Mouse (Mus musculus) heart, embryonic 12.5 days (tissue): ENCODE measurements around the gene Relb. TPM values are rescaled to one million over a fixed set of nuclear protein-coding genes. Genes with fewer than 3 reads are reported as not detected.
"Not testable (repeated sequence)": the region's sequence is repeated elsewhere in the genome, so short reads cannot be mapped to it uniquely, and the experiment has no call there.

Experiments used
- ATAC-seq: fragments of 200-750 bp; cut with Nextera tagmentation; 2 replicates; pipeline ENCODE4 v1.8.0; 2017; ENCODE audit warnings: moderate TSS enrichment, moderate library complexity; ENCODE audit not compliant: insufficient number of reproducible peaks, low FRiP score
- H3K27ac ChIP-seq: fragments of 300-500 bp; sonication (generic); 2 replicates; pipeline ENCODE4 v1.5.1; 2016; ENCODE audit warnings: mild to moderate bottlenecking, moderate library complexity; ENCODE audit not compliant: poor library complexity, severe bottlenecking
- H3K27me3 ChIP-seq: fragments of 300-500 bp; sonication (generic); replicated peaks from 2 replicates; pipeline ENCODE4 v1.6.1; 2016; ENCODE audit warnings: mild to moderate bottlenecking, moderate library complexity
- H3K36me3 ChIP-seq: fragments of 300-500 bp; sonication (generic); 2 replicates; pipeline ENCODE4 v1.6.1; 2016; ENCODE audit warnings: mild to moderate bottlenecking, moderate library complexity
- H3K4me1 ChIP-seq: fragments of 300-500 bp; sonication (generic); replicated peaks from 2 replicates; pipeline ENCODE4 v1.6.1; 2016; ENCODE audit warnings: mild to moderate bottlenecking
- H3K4me2 ChIP-seq: fragments of 300-500 bp; sonication (generic); 2 replicates; pipeline ENCODE4 v1.6.1; 2016; ENCODE audit warnings: mild to moderate bottlenecking, moderate library complexity
- H3K4me3 ChIP-seq: fragments of 300-500 bp; sonication (generic); 2 replicates; pipeline ENCODE4 v1.5.1; 2016; ENCODE audit warnings: mild to moderate bottlenecking
- H3K9ac ChIP-seq: fragments of 300-500 bp; sonication (generic); 2 replicates; pipeline ENCODE4 v1.6.1; 2016; ENCODE audit warnings: mild to moderate bottlenecking, moderate library complexity
- H3K9me3 ChIP-seq: fragments of 300-500 bp; sonication (generic); replicated peaks from 2 replicates; pipeline ENCODE4 v1.6.1; 2016; ENCODE audit warnings: mild to moderate bottlenecking, moderate library complexity
- WGBS: fragments of 180-500 bp; shearing (Covaris S2); methylation state at CpG from one replicate; pipeline ENCODE4 v1.1.7; 2016; 5-methylcytosine and 5-hydroxymethylcytosine counted together
- polyA plus RNA-seq: library from polyadenylated mRNA; unstranded; fragments of >200 nt; fragmentation: Nextera tagmentation; extraction: Ambion mirVana; gene quantifications from 2 replicates; pipeline ENCODE4 v1.2.1, GENCODE M21; 2016

Relb gene
- polyA plus RNA-seq, 1 experiment from 2014 or later, result 4.7 TPM

GRCm38 (mm10) chr7:19609641-19610332 lies 19.5 kb downstream of the Relb start:
- Histone ChIP-seq H3K9me3 (no peaks in the 10 kb centered on the region), H3K9ac (no peak overlapping the region), H3K27me3 (no peaks in the 10 kb centered on the region), H3K27ac (no peak overlapping the region), H3K36me3 (peaks cover 9% of the 10 kb centered on the region), H3K4me2 (no peak overlapping the region), H3K4me3 (no peak overlapping the region), H3K4me1 (no peaks in the 10 kb centered on the region)
- ATAC-seq, result no peak
- WGBS, result 82% methylated on average over 12 of the region's 12 CpGs

- H3K4me2 ChIP-seq, result no peak overlapping the region
These were observed 21.9 kb downstream of the Relb start for GRCm38 (mm10) chr7:19607291-19607690.

GRCm38 (mm10) chr7:19604606-19605214 lies 24.5 kb downstream of the Relb start:
- ATAC-seq, H3K27ac ChIP-seq: not testable (repeated sequence)

More at GRCm38 (mm10) chr7:19607291-19607690, 21.9 kb downstream of the Relb start:
- H3K9me3 ChIP-seq, result no peaks in the 10 kb centered on the region
- peaks cover 15% of the 10 kb centered on the region for H3K4me1 ChIP-seq
- no peak overlapping the region for H3K4me3 ChIP-seq
- H3K9ac ChIP-seq, result no peak overlapping the region
- H3K27ac ChIP-seq, result no peak overlapping the region
- ATAC-seq, result no peak
- H3K27me3 ChIP-seq, result no peaks in the 10 kb centered on the region
- 79% methylated on average over 5 of the region's 5 CpGs for WGBS
- peaks cover 10% of the 10 kb centered on the region for H3K36me3 ChIP-seq

GRCm38 (mm10) chr7:19603849-19604605 lies 25.2 kb downstream of the Relb start, which contains the start of gene Clasrp:
Gene Clasrp (minus strand): TSS chr7:19604486.
- ATAC-seq, result peak; percentile 92
- Histone ChIP-seq H3K4me3 (peak within 1 kb of the TSS; percentile 94), H3K36me3 (peaks cover 37% of the 10 kb centered on the region), H3K9me3 (no peaks in the 10 kb centered on the region), H3K27me3 (no peaks in the 10 kb centered on the region), H3K9ac (peak within 1 kb of the TSS; percentile 96), H3K4me2 (peak within 1 kb of the TSS; percentile 89), H3K27ac (peak within 1 kb of the TSS; percentile 68), H3K4me1 (peaks cover 33% of the 10 kb centered on the region)
- 1% methylated on average over 57 of the region's 57 CpGs for WGBS

More at GRCm38 (mm10) chr7:19604606-19605214, 24.5 kb downstream of the Relb start:
- H3K4me2 ChIP-seq, result peak overlapping the region; percentile 89
- not testable (repeated sequence) for H3K9me3 ChIP-seq, H3K9ac ChIP-seq, H3K27me3 ChIP-seq
- WGBS, result 58% methylated on average over 10 of the region's 10 CpGs
- H3K4me3 ChIP-seq, result peak overlapping the region; percentile 94
- H3K36me3 ChIP-seq, result peaks cover 31% of the 10 kb centered on the region
- H3K4me1 ChIP-seq, result peaks cover 33% of the 10 kb centered on the region

- Histone ChIP-seq H3K4me2 (peak overlapping the region; percentile 89), H3K4me1 (peaks cover 33% of the 10 kb centered on the region), H3K27me3 (no peaks in the 10 kb centered on the region), H3K9me3 (no peaks in the 10 kb centered on the region), H3K9ac (peak overlapping the region; percentile 96), H3K4me3 (peak overlapping the region; percentile 94), H3K36me3 (peaks cover 47% of the 10 kb centered on the region), H3K27ac (no peak overlapping the region)
- no peak for ATAC-seq
- 71% methylated on average over 12 of the region's 12 CpGs for WGBS
These were observed 26.2 kb downstream of the Relb start for GRCm38 (mm10) chr7:19603055-19603454.

- WGBS, result 72% methylated on average over 5 of the region's 5 CpGs
- Histone ChIP-seq H3K4me3 (no peak overlapping the region), H3K36me3 (peaks cover 65% of the 10 kb centered on the region), H3K9ac (no peak overlapping the region), H3K4me1 (peaks cover 33% of the 10 kb centered on the region), H3K27me3 (no peaks in the 10 kb centered on the region), H3K27ac (no peak overlapping the region), H3K9me3 (no peaks in the 10 kb centered on the region), H3K4me2 (no peak overlapping the region)
- no peak for ATAC-seq
These were observed 28.7 kb downstream of the Relb start for GRCm38 (mm10) chr7:19600562-19600961.

- Histone ChIP-seq H3K9ac (no peak overlapping the region), H3K36me3 (peaks cover 92% of the 10 kb centered on the region), H3K27ac (no peak overlapping the region), H3K4me3 (no peak overlapping the region), H3K4me2 (no peak overlapping the region), H3K9me3 (no peaks in the 10 kb centered on the region), H3K4me1 (no peaks in the 10 kb centered on the region), H3K27me3 (no peaks in the 10 kb centered on the region)
- no peak for ATAC-seq
- WGBS, result 78% methylated on average over 10 of the region's 10 CpGs
These were observed 36.0 kb downstream of the Relb start for GRCm38 (mm10) chr7:19593061-19593730.

GRCm38 (mm10) chr7:19589917-19590316 lies 39.3 kb downstream of the Relb start:
- H3K27me3 ChIP-seq, result no peaks in the 10 kb centered on the region
- no peak overlapping the region for H3K4me2 ChIP-seq
- peaks cover 15% of the 10 kb centered on the region for H3K4me1 ChIP-seq
- no peak overlapping the region for H3K27ac ChIP-seq
- 67% methylated on average over 3 of the region's 3 CpGs for whole genome bisulfite sequencing
- no peak for ATAC-seq
- peaks cover 98% of the 10 kb centered on the region for H3K36me3 ChIP-seq
- no peaks in the 10 kb centered on the region for H3K9me3 ChIP-seq
- H3K9ac ChIP-seq, result peak overlapping the region; percentile 15; the same call in 1 of the 2 replicates
- no peak overlapping the region for H3K4me3 ChIP-seq

GRCm38 (mm10) chr7:19589207-19589606 lies 40.0 kb downstream of the Relb start:
- Histone ChIP-seq H3K4me3 (no peak overlapping the region), H3K4me1 (peaks cover 15% of the 10 kb centered on the region), H3K27ac (no peak overlapping the region), H3K36me3 (peaks cover 99% of the 10 kb centered on the region), H3K9me3 (no peaks in the 10 kb centered on the region), H3K9ac (no peak overlapping the region), H3K27me3 (no peaks in the 10 kb centered on the region), H3K4me2 (no peak overlapping the region)
- no peak for ATAC-seq
- WGBS, result 58% methylated on average over 3 of the region's 3 CpGs

GRCm38 (mm10) chr7:19586269-19586668 lies 43.0 kb downstream of the Relb start:
- Histone ChIP-seq H3K9me3 (no peaks in the 10 kb centered on the region), H3K4me1 (peaks cover 15% of the 10 kb centered on the region), H3K27me3 (no peaks in the 10 kb centered on the region), H3K4me2 (peak overlapping the region; percentile 22; the same call in 1 of the 2 replicates), H3K4me3 (no peak overlapping the region), H3K36me3 (peaks cover 99% of the 10 kb centered on the region), H3K9ac (peak overlapping the region; percentile 20; the same call in 1 of the 2 replicates), H3K27ac (no peak overlapping the region)
- 76% methylated on average over 46 of the region's 46 CpGs for WGBS
- no peak for ATAC-seq
